Mouse (Mus musculus) kidney, embryonic 15.5 days (tissue): ENCODE measurements at regions not wholly inside any gene's neighbourhood (a gene's known extent, or its start where the extent isn't known, plus 50 kb on each side); places are given as distances from the start of the nearest gene placed in this dataset.
"Not testable (repeated sequence)": the region's sequence is repeated elsewhere in the genome, so short reads cannot be mapped to it uniquely, and the experiment has no call there.

Experiments used
- ATAC-seq: fragments of 200-750 bp; cut with Nextera tagmentation; replicated peaks from 2 replicates; pipeline ENCODE4 v1.8.0; 2017; ENCODE audit warnings: moderate TSS enrichment; ENCODE audit not compliant: low FRiP score
- H3K27ac ChIP-seq: fragments of 300-500 bp; sonication (generic); 2 replicates; pipeline ENCODE4 v1.5.1; 2015; ENCODE audit warnings: mild to moderate bottlenecking, inconsistent platforms
- H3K27me3 ChIP-seq: fragments of 300-500 bp; sonication (generic); 2 replicates; pipeline ENCODE4 v1.6.1; 2015; ENCODE audit warnings: inconsistent platforms
- H3K36me3 ChIP-seq: fragments of 300-500 bp; sonication (generic); 2 replicates; pipeline ENCODE4 v1.6.1; 2015; ENCODE audit warnings: inconsistent platforms
- H3K4me1 ChIP-seq: fragments of 300-500 bp; sonication (generic); 2 replicates; pipeline ENCODE4 v1.6.1; 2015; ENCODE audit warnings: inconsistent platforms
- H3K4me2 ChIP-seq: fragments of 300-500 bp; sonication (generic); 2 replicates; pipeline ENCODE4 v1.6.1; 2015; ENCODE audit warnings: moderate library complexity, mild to moderate bottlenecking, inconsistent platforms
- H3K4me3 ChIP-seq: fragments of 300-500 bp; sonication (generic); replicated peaks from 2 replicates; pipeline ENCODE4 v1.5.1; 2015; ENCODE audit warnings: mild to moderate bottlenecking, inconsistent platforms
- H3K9ac ChIP-seq: fragments of 300-500 bp; sonication (generic); 2 replicates; pipeline ENCODE4 v1.6.1; 2015; ENCODE audit warnings: mild to moderate bottlenecking, inconsistent platforms
- H3K9me3 ChIP-seq: fragments of 300-500 bp; sonication (generic); replicated peaks from 2 replicates; pipeline ENCODE4 v1.6.1; 2016; ENCODE audit warnings: inconsistent platforms
- WGBS: fragments of 180-500 bp; shearing (Covaris S2); methylation state at CpG from one replicate; pipeline ENCODE4 v1.1.7; 2015; ENCODE audit warnings: mixed read lengths; 5-methylcytosine and 5-hydroxymethylcytosine counted together

DNA sequence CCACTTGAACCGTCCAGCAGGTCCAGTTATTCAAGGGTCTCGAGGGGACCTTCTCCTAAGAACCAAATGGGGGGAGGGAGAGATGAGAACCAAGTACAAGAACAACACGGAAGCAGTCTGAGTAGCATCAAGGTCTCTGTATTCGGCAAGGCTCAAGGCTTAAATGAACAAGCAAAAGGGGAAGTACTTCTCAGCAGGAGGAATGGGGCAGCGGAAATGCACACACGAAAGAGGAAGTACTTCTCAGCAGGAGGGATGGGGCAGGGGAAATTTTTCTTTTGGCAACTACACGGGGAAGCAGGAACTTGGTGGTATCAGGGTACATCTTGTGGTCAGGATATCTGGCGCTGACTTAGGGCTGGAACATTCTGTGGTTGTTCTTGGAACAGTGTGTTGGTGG is 536.5 kb downstream of the Amd2 start:
- not testable (repeated sequence) for H3K27me3 ChIP-seq, H3K9ac ChIP-seq, H3K9me3 ChIP-seq, H3K27ac ChIP-seq, H3K36me3 ChIP-seq, H3K4me3 ChIP-seq, ATAC-seq, H3K4me1 ChIP-seq, H3K4me2 ChIP-seq
- 88% methylated on average over 8 of the region's 8 CpGs for WGBS

DNA sequence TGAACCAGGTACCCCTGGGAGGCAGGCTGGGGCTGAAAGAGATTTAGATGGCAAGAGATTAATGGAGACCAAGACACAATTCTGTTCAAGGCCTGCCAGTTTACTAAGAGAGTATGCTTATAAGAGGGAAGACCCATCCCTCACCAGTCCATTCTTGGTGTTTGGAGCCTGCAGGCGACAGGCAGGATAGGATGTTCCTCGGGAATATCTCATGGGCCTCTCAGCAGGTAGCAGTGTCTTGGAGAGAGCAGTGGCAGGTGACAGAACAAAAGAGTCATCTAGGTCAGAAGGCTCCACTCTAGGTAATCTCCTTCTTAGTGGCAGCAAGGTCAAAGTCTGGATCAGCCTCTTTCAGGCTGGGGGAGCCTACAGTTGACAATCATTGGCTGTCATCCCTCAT is 555.5 kb downstream of the Amd2 start:
- not testable (repeated sequence) for H3K4me1 ChIP-seq, H3K9ac ChIP-seq, H3K27ac ChIP-seq, ATAC-seq, H3K4me3 ChIP-seq, H3K27me3 ChIP-seq, H3K36me3 ChIP-seq, H3K4me2 ChIP-seq, H3K9me3 ChIP-seq
- WGBS = 79% methylated on average over 2 of the region's 2 CpGs

DNA sequence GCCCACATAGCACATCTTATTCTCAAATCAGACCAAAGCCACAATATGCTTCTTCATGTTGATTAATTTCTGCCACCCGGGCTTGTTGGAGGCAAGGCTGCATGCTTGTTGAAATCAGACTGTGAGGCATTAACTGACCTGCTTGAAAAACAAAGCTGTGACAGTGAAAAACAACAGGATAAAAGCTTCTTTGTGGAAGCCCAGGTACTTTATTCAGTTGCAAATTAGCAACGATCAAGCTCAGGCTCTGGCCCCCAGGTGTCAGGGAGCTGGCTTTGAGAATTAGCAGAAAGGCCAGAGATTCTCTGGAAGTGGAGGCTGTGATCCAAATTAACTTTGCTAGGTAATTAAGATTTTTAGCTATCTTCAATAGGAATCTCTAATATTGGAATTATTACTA is 560.4 kb downstream of the Amd2 start:
- 64% methylated on average over 2 of the region's 2 CpGs for WGBS
- not testable (repeated sequence) for ATAC-seq

DNA sequence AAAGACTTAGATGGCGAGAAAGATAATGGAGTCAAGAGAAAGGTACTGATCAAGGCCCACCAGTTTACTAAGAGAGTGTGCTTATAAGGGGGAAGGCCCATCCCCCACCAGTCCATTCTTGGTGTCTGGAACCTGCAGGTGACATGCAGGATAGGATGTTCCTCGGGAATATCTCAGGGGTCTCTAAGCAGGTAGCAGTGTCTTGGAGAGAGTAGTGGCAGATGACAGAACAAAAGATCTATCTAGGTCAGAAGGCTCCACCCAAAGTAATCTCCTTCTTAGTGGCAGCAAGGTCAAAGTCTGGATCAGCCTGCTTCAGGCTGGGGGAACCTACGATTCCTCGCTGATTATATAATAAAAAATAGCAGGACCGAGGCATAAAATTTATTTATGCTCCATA is 561.0 kb downstream of the Amd2 start:
- 95% methylated on average over 5 of the region's 5 CpGs for WGBS

More for the DNA sequence above, 560.4 kb downstream of the Amd2 start:
- H3K9me3 ChIP-seq, H3K4me1 ChIP-seq, H3K36me3 ChIP-seq, H3K4me2 ChIP-seq, H3K9ac ChIP-seq, H3K4me3 ChIP-seq, H3K27me3 ChIP-seq, H3K27ac ChIP-seq: not testable (repeated sequence)

DNA sequence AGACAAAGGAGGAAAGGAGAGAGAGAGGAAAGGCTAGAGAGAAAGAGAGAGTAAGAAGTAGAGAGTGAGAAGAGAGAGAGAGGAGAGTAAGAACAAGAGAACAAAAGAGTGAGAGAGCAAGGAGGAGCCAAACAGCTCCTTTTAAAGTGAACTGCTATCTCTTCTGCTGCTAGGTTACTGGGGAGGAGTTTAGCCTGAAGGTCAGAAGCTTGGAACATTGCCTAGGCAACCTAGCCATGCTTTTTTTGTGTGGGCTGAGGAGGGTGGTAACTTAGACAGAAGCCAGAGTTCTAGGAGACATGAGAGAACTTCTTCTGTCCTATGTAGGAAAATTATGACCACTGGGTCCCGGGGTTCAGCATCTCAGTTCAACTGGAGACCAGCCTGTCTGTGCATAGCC is 562.4 kb downstream of the Amd2 start:
- Histone ChIP-seq H3K4me3 (no peak overlapping the region), H3K36me3 (no peaks in the 10 kb centered on the region), H3K4me2 (no peak overlapping the region), H3K4me1 (no peaks in the 10 kb centered on the region), H3K27me3 (no peaks in the 10 kb centered on the region), H3K27ac (no peak overlapping the region), H3K9me3 (peaks cover 8% of the 10 kb centered on the region; the same call in 1 of the 2 replicates), H3K9ac (no peak overlapping the region)
- ATAC-seq = 0 out of 2 replicates have a peak, but pooled peaks have one; percentile 43
- WGBS = 85% methylated on average over 1 of the region's 1 CpGs

More for the DNA sequence above, 561.0 kb downstream of the Amd2 start:
- Histone ChIP-seq H3K4me3 (no peak overlapping the region), H3K4me2 (no peak overlapping the region), H3K9me3 (peaks cover 8% of the 10 kb centered on the region; the same call in 1 of the 2 replicates), H3K27ac (no peak overlapping the region), H3K36me3 (no peaks in the 10 kb centered on the region), H3K9ac (no peak overlapping the region), H3K27me3 (no peaks in the 10 kb centered on the region), H3K4me1 (no peaks in the 10 kb centered on the region)
- no peak for ATAC-seq

DNA sequence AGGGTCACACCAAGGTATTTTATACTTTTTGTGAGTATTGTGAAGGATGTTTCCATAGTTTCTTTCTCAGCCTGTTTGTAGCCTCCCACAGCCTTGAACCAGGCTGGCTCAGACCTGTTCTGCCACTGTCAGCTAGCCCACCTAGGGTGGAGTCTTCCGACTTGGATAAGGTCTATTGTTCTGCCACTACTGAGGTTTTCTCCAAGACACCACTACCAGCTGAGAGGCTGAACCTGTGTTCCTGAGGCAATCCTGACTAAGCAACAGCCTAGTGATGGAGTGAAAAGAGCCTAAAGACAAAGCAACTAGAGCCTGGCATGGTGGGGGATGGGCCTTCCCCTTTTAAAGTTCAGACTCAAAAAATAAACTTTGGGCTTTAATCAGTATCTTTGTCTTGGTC is 580.5 kb downstream of the Amd2 start:
- WGBS = 76% methylated on average over 1 of the region's 1 CpGs
- no peaks in the 10 kb centered on the region for H3K9me3 ChIP-seq
- ATAC-seq = no peak

More for the DNA sequence above, 580.5 kb downstream of the Amd2 start:
- no peaks in the 10 kb centered on the region for H3K36me3 ChIP-seq
- H3K4me2 ChIP-seq = no peak overlapping the region
- no peak overlapping the region for H3K9ac ChIP-seq
- no peak overlapping the region for H3K27ac ChIP-seq
- H3K4me3 ChIP-seq = no peak overlapping the region
- no peaks in the 10 kb centered on the region for H3K4me1 ChIP-seq
- no peaks in the 10 kb centered on the region for H3K27me3 ChIP-seq
